Mouse (Mus musculus) yolk sac, embryonic 10.5 days (tissue): ENCODE data around the gene Kcnj12.

Experiments
- DNase-seq: peaks from one replicate; pipeline ENCODE4 v3.0.0-alpha.2; 2017; ENCODE audit warnings: low spot score

The Kcnj12 gene

GRCm38 (mm10) chr11:61059691-61060457, 37.5 kb downstream of the Kcnj12 start:
- DNase-seq = no peak

- DNase-seq = no peak
Measured at GRCm38 (mm10) chr11:61060634-61061033, 38.3 kb downstream of the Kcnj12 start.

DNA sequence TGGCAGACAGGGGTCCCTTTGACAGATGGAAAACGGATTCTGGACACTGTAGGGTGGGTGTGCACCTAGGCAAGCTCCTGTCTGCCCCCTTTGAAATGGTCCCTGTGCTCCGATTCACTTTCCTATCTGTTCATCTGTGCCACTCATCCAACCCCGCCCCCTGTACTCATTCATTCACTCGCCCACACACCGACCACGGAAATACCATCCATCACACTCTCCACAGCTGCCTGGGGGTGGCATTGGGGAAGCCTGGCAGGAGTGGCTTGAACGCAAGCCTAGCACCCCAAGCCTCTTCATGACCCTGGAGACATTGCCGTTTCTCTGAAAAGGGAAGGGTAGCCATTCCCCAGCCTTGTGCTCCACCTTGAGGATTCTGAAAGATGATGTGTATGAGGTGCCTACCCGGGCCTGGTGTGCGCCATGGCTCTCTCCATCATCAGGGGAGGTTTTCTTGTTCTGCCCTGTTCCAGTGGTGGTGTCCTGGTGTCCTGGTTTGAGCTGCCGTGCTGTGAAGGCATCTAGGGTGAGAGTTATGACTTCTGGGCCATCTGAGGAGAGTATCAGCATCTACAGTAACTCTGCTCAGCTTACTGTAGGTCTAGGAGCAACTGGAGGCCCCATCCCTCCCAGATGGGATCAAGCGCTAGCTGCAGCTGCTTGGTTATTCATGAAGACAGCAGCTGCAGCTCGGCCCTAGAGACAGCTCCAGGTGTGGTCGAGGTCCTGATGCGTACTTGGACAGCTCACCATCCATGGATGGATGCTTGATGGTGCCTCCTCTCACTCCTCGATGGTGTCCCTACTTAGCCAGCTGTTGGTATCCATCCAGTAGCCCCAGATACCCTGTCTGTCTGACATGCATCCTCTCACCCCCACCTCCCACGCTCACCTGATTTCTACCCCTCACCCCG, 40.4 kb downstream of the Kcnj12 start:
- DNase-seq = no peak

- DNase-seq = no peak
Measured at GRCm38 (mm10) chr11:61063503-61063902, 41.1 kb downstream of the Kcnj12 start.

DNA sequence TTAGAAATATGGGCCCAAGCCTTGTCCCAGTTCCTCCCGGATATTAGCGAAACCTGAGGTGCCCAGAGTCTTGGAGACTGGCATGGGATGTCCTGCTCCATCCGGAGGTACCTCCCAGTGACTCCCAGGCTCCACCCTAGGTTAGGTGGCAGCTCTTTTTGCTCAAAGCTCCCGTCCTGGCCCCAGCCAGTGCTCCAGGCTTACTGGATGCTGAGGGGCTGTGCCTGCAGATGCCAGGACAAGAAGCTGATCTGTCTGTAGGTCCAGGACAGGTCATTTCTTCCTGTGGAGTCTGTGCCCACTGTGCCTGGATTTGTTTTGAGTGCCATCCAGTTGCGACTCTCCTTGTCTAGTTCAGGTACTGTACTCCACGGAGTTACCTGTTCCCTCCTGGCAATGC, 43.3 kb downstream of the Kcnj12 start:
- DNase-seq = no peak

- DNase-seq = no peak
Measured at GRCm38 (mm10) chr11:61067133-61067835, 44.9 kb downstream of the Kcnj12 start.

GRCm38 (mm10) chr11:61068866-61069265, 46.5 kb downstream of the Kcnj12 start:
- no peak for DNase-seq

- no peak for DNase-seq
Measured at GRCm38 (mm10) chr11:61069645-61070044, 47.3 kb downstream of the Kcnj12 start.

GRCm38 (mm10) chr11:61074646-61075317, 52.4 kb downstream of the Kcnj12 start:
- DNase-seq = no peak

- no peak for DNase-seq
Measured at GRCm38 (mm10) chr11:61075361-61076326, 53.3 kb downstream of the Kcnj12 start.

GRCm38 (mm10) chr11:61081624-61082023, 59.3 kb downstream of the Kcnj12 start:
- no peak for DNase-seq

DNA sequence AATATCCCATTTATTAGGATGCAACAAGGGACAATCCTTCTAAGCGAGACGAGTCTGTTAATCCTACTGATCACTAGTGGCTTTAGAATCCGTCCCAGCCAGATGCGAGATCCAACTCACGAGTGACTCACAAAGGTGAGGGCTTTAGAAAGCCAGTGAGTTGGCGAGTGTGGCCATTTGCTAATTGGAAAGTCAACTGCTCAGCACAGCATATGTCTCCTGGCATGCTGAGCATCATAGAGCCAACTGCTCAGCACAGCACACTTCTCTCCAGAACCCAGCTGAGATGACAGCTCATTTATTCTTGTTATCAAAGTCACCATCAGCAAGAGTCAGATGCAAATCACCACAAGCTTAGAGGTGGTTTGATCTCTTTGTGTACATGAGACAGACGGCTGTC, 67.8 kb downstream of the Kcnj12 start:
- no peak for DNase-seq

DNA sequence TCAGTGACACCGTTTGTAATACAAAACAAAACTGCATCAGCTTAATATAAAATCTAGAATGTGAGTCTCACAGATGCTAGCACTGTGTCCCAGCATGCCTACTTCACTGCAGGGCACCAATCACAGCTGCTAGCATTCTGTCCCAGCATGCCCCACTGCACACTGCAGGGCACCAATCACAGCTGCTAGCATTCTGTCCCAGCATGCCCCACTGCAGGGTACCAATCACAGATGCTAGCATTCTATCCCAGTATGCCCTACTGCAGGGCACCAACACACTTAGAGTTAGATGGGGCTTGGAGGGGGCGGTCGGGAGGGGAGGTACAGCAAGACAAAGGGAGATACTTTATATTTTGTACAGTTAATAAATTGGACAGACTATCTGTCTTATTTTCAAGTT, 68.8 kb downstream of the Kcnj12 start:
- DNase-seq = no peak

DNA sequence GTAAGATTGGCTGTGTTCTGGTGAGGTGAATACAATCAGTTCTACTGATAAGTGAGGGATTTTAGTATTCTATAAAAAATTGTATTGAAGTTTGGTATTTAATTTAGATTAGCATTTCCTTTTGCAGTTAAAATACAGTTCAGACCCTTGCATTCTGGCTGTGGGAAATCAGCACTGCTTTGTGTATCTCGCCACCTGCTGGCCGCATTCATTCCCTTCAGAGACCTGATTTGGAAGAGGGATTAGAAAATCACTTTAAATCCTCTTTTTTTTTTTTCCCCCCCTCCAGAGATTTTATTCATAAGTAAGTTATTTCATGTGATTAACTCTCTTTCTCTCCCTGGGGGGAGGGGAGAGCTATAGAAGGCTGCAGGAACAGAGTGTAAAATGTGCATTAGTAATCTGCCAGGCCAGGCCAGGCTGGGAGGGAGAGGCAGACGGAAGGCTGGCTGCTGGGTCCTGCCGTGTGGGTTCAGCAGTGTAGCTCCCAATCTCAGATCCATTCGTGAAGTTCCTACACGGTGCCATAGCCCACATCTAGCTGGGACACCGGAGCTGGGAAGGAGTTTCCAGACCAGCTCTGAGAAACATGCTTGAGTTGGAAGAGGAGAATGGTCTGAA, 69.4 kb downstream of the Kcnj12 start:
- peak; percentile 18 for DNase-seq

DNA sequence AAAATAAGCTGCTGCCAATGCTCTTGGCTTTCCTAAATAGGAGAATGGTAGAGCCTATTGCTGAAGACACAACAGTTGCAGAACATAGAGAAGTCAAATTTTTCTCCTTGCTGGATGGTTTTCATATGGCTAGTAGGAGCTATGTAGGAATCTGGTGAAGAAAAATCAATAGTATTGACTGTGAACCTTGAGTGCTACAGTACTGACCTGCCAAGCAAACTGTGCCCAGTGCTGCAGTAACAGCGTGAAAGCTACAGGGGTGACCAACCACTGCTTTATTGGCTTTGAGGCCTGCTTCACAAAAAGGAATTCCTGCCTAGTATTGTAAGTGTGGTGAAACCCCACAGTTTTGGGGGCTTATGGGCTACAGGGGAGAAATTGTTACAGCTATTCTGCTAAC, 75.7 kb downstream of the Kcnj12 start:
- DNase-seq = no peak

DNA sequence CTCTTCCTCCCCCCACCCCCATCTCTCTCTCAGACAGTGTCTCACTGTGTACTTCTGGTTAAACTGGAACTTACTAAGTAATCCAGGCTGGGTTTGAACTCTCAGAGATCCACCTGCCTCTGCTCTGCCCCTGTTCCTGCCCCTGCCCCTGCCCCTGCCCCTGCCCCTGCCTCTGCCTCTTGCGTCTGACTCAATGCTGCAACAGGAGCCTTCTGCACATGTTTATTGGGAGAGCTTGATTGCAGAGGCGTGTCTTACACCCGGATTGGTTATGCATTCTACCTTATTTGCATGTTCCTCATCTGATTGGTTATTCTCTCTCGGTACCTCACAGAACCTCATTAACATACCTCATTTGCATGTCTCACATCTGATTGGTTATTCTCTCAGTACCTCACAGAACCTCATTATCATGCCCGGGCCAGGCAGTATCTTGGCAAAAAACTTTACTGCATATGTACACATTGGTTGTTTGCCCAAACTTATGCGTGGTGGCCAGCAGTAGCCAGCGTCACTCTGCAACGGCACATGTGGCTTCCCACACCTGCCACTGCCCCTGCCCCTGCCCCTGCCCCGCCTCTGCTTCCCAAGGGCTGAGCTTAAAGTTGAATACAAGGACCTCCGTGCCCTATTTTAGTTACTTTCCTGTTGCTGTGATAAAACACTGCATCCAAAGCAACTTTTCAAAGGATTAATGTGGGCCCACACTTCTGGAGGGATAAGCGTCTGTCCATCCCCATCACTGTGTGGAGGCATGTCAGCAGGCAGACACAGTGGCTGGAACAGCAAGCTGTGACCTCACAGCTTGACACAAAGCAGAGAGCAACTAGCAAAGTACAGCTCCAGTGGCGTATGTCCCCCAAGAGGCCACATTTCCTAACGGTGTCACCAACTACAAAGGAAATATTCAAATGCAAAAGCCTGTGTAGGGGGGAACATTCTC, 80.3 kb downstream of the Kcnj12 start:
- no peak for DNase-seq

- DNase-seq = peak; percentile 70
Measured at GRCm38 (mm10) chr11:61104241-61104901, 82.0 kb downstream of the Kcnj12 start.

GRCm38 (mm10) chr11:61108911-61109361, 86.6 kb downstream of the Kcnj12 start:
- DNase-seq = no peak
